Mouse (Mus musculus) T-cell, adult 66 days (primary cell): ENCODE data around the gene Lactb. TPM values are rescaled to one million over a fixed set of nuclear protein-coding genes. Genes with fewer than 3 reads are reported as not detected.

Source experiments
- total RNA-seq, 2 experiments: library from RNA; stranded (reverse); gene quantifications; 3 replicates in 1 of 2; 4 replicates in 1 of 2; pipeline ENCODE4 v1.2.4; 2023

Gene Lactb
- total RNA-seq, result 10 to 100 TPM; 11.3 to 15.0 TPM

GRCm38 (mm10) chr9:66975239-66975645 lies at the start of gene Lactb:
Lactb (minus strand) TSS chr9:66975484.

GRCm38 (mm10) chr9:66945647-66946641 lies 29.3 kb downstream of the Lactb start, which contains the start of gene Rps27l:
Rps27l (plus strand) TSS chr9:66946086.

DNA sequence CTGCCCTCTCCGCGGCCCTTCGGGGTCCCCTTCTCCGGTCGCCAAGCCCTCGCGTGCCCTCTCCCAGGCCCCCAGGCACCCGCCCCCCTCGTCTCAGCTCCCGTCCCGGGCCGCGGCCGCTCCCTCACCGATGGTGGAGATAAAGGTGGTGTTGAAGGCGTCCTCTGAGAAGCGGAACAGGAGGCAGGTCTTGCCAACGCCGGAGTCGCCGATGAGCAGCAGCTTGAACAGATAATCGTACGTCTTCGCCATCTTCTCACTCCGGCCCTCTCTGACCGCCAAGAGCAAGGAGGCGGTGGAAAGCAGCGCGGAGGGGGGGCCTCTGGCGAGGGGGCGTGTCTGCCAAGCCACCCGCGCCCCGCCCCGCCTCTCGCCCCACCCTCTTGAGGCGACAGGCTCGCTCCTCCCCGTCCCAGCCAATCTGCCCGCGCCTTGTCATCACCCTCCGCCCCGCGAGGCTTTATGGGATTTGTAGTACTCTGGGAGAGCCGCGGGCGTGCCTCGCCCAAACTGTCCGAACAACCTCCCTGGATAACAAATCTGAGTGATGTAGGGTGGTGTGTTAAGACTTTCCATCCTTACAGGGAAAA lies 55.8 kb downstream of the Lactb start, which contains the start of gene Rab8b:
Gene Rab8b (minus strand): TSS at position 306 of the 590 bp plus-strand sequence.

Other genes starting within 250 kb of the Lactb start
- under 1 TPM; 0.67 to 0.71 TPM for gene Aph1b, start 180.0 kb downstream of the Lactb start, total RNA-seq
- not detected for gene Gm10647, start 178.4 kb downstream of the Lactb start, total RNA-seq
- 1 to 10 TPM; 1.4 to 1.9 TPM for gene Aph1c, start 140.8 kb downstream of the Lactb start, total RNA-seq
- 10 to 100 TPM; 61.2 to 69.2 TPM for gene Rab8b, start 55.8 kb downstream of the Lactb start, total RNA-seq
- 10 to 100 TPM; 45.0 to 61.0 TPM for gene Rps27l, start 29.4 kb downstream of the Lactb start, total RNA-seq
- gene Tpm1, start 73.9 kb upstream of the Lactb start, total RNA-seq, result 10 to 100 TPM; 57.8 to 60.0 TPM